Mouse (Mus musculus) liver, adult 2 months (tissue): ENCODE measurements around the gene A930017K11Rik.

ENCODE experiments used
- CTCF ChIP-seq: fragments of 200-500 bp; IDR thresholded peaks from 2 replicates; pipeline ENCODE4 v1.5.1; 2011; ENCODE audit warnings: low read depth, low read length, control low read depth
- POLR2A ChIP-seq: fragments of 200-500 bp; IDR thresholded peaks from 2 replicates; pipeline ENCODE4 v1.6.1; 2011; ENCODE audit warnings: low read length, control low read depth; ENCODE audit not compliant: insufficient read depth; ENCODE audit errors: extremely low read depth

- TF ChIP-seq CTCF (no peak), POLR2A (no peak)
Measured at GRCm38 (mm10) chr17:25948051-25948450, 4.3 kb downstream of the A930017K11Rik start.
